In the genomic region with DNA sequence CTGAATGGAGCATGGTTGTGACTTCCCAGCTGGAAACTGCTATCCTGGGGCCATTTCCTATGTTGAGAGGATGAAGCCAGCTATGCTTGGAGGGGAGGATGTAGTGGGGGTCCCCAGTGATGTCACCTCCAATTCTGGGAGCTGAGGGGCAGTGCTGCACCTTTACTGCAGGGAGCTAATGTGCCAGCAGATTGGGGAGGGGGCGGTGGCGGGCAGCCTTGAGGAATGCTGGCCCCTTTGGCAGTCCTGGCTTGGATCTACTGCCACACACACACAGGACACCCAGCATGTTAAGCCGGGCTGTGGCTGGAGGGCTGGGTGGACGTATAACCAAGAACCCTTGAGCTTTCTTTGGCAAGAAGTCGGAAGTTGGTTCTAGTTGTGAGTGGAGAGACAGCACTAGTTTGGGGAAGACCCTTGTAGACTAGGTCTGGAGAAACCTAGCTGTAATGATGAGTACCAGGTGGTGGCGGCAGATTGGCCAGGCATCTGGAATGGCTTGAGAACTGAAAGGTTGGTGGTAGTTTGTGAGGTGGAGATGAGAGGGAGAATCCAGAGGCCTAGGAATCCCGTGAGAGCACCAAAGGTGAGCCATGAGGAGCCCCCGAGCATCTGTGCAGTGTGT, we compare ENCODE assay signal across 1 mouse cellular context.
TF ChIP-seq lines count a peak whose summit lies in the region.

No protein-coding gene starts in this region.

TF ChIP-seq in myocyte, 11 proteins besides CTCF, POLR2A, EP300 and RAD21:
- no peak for TF ChIP-seq CEBPB (IDR thresholded peaks at IDR 0.05; ENCODE audit: insufficient read depth, poor library complexity, severe bottlenecking)
- TF ChIP-seq E2F4 (IDR thresholded peaks at IDR 0.05; ENCODE audit: insufficient read depth) = no peak
- TF ChIP-seq USF1 (IDR thresholded peaks at IDR 0.05; ENCODE audit: low read depth) = no peak
- no peak for TF ChIP-seq SRF (IDR thresholded peaks at IDR 0.05; ENCODE audit: control insufficient read depth, insufficient read length, low read depth)
- no peak for TF ChIP-seq POLR2AphosphoS2 (IDR thresholded peaks at IDR 0.05; ENCODE audit: insufficient read length, low read depth)
- no peak for TF ChIP-seq TCF3 (IDR thresholded peaks at IDR 0.05; ENCODE audit: insufficient read length, low read depth)
- no peak for TF ChIP-seq MYOG (IDR thresholded peaks at IDR 0.05; ENCODE audit: control insufficient read depth in 1 of 3, insufficient read depth in 1 of 3, insufficient read length in 2 of 3, low read depth in 2 of 3)
- no peak for TF ChIP-seq REST (IDR thresholded peaks at IDR 0.05; ENCODE audit: insufficient read depth, insufficient read length)
- TF ChIP-seq MYOD1 (IDR thresholded peaks at IDR 0.05; ENCODE audit: control insufficient read depth in 1 of 3, insufficient read length in 2 of 3, low read depth in 2 of 3) = no peak
- no peak for TF ChIP-seq TCF12 (IDR thresholded peaks at IDR 0.05; ENCODE audit: insufficient read depth, poor library complexity, severe bottlenecking)
- TF ChIP-seq MAX (IDR thresholded peaks at IDR 0.05; ENCODE audit: low read depth) = no peak
